Mouse (Mus musculus) forebrain, embryonic 12.5 days (tissue): ENCODE measurements around the gene Plxnc1. TPM values are rescaled to one million over a fixed set of nuclear protein-coding genes. Genes with fewer than 3 reads are reported as not detected.

Experiments used
- ATAC-seq: fragments of 200-750 bp; cut with Nextera tagmentation; 2 replicates; pipeline ENCODE4 v1.8.0; 2017; ENCODE audit warnings: moderate TSS enrichment; ENCODE audit not compliant: low FRiP score
- H3K27ac ChIP-seq: fragments of 300-500 bp; sonication (generic); 2 replicates; pipeline ENCODE4 v1.5.1; 2016; ENCODE audit warnings: mild to moderate bottlenecking
- H3K27me3 ChIP-seq: fragments of 300-500 bp; sonication (generic); 2 replicates; pipeline ENCODE4 v1.6.1; 2016; ENCODE audit warnings: mild to moderate bottlenecking
- H3K36me3 ChIP-seq: fragments of 300-500 bp; sonication (generic); replicated peaks from 2 replicates; pipeline ENCODE4 v1.6.1; 2016; ENCODE audit warnings: mild to moderate bottlenecking
- H3K4me1 ChIP-seq: fragments of 300-500 bp; sonication (generic); 2 replicates; pipeline ENCODE4 v1.6.1; 2016
- H3K4me2 ChIP-seq: fragments of 300-500 bp; sonication (generic); 2 replicates; pipeline ENCODE4 v1.6.1; 2016; ENCODE audit warnings: mild to moderate bottlenecking, moderate library complexity
- H3K4me3 ChIP-seq: fragments of 300-500 bp; sonication (generic); replicated peaks from 2 replicates; pipeline ENCODE4 v1.5.1; 2016; ENCODE audit warnings: mild to moderate bottlenecking
- H3K9ac ChIP-seq: fragments of 300-500 bp; sonication (generic); 2 replicates; pipeline ENCODE4 v1.6.1; 2016; ENCODE audit warnings: mild to moderate bottlenecking
- H3K9me3 ChIP-seq: fragments of 300-500 bp; sonication (generic); 2 replicates; pipeline ENCODE4 v1.6.1; 2016
- WGBS: fragments of 180-500 bp; shearing (Covaris S2); methylation state at CpG from one replicate; pipeline ENCODE4 v1.1.7; 2016; 5-methylcytosine and 5-hydroxymethylcytosine counted together
- polyA plus RNA-seq: library from polyadenylated mRNA; unstranded; fragments of >200 nt; fragmentation: Nextera tagmentation; extraction: Ambion mirVana; gene quantifications from 2 replicates; pipeline ENCODE4 v1.2.1, GENCODE M21; 2016

The Plxnc1 gene
- polyA plus RNA-seq, 1 experiment from 2014 or later: 8.8 TPM

GRCm38 (mm10) chr10:94945206-94945711 lies 624 bp upstream of the Plxnc1 start:
- Histone ChIP-seq H3K9ac (peak overlapping the region; percentile 90), H3K4me2 (peak overlapping the region; percentile 87), H3K36me3 (no peaks in the 10 kb centered on the region), H3K9me3 (no peaks in the 10 kb centered on the region), H3K27me3 (peaks cover 25% of the 10 kb centered on the region), H3K4me1 (peaks cover 47% of the 10 kb centered on the region), H3K27ac (peak overlapping the region; percentile 96), H3K4me3 (peak overlapping the region; percentile 78)
- ATAC-seq: peak; percentile 13; the same call in 1 of the 2 replicates
- 1% methylated on average over 36 of the region's 36 CpGs for WGBS

GRCm38 (mm10) chr10:94943846-94944690 lies 567 bp downstream of the Plxnc1 start:
- H3K4me2 ChIP-seq: peak overlapping the region; percentile 87
- H3K4me3 ChIP-seq: peak overlapping the region; percentile 78
- H3K27ac ChIP-seq: peak overlapping the region; percentile 96
- peaks cover 52% of the 10 kb centered on the region for H3K4me1 ChIP-seq
- H3K27me3 ChIP-seq: peaks cover 29% of the 10 kb centered on the region
- no peaks in the 10 kb centered on the region for H3K36me3 ChIP-seq
- no peaks in the 10 kb centered on the region for H3K9me3 ChIP-seq
- peak; percentile 51 for ATAC-seq
- under 1% methylated on average over 82 of the region's 110 CpGs for WGBS
- peak overlapping the region; percentile 90 for H3K9ac ChIP-seq

GRCm38 (mm10) chr10:94943401-94943845 lies 1.2 kb downstream of the Plxnc1 start:
- Histone ChIP-seq H3K27ac (peak overlapping the region; percentile 96), H3K9ac (peak overlapping the region; percentile 90), H3K36me3 (no peaks in the 10 kb centered on the region), H3K4me3 (peak overlapping the region; percentile 78), H3K27me3 (peaks cover 29% of the 10 kb centered on the region), H3K9me3 (no peaks in the 10 kb centered on the region), H3K4me2 (peak overlapping the region; percentile 87), H3K4me1 (peaks cover 52% of the 10 kb centered on the region)
- WGBS: 0% methylated on average over 26 of the region's 26 CpGs
- peak; percentile 15 for ATAC-seq

GRCm38 (mm10) chr10:94942449-94943041 lies 2.1 kb downstream of the Plxnc1 start:
- Histone ChIP-seq H3K9ac (peak overlapping the region; percentile 90), H3K9me3 (no peaks in the 10 kb centered on the region), H3K4me2 (peak overlapping the region; percentile 87), H3K4me3 (peak overlapping the region; percentile 78), H3K27me3 (peaks cover 29% of the 10 kb centered on the region), H3K4me1 (peaks cover 52% of the 10 kb centered on the region), H3K27ac (peak overlapping the region; percentile 96), H3K36me3 (no peaks in the 10 kb centered on the region)
- under 1% methylated on average over 17 of the region's 17 CpGs for WGBS
- 0 out of 2 replicates have a peak, but pooled peaks have one; percentile 15 for ATAC-seq

- peaks cover 52% of the 10 kb centered on the region for H3K4me1 ChIP-seq
- H3K9ac ChIP-seq: peak overlapping the region; percentile 17
- ATAC-seq: no peak
- peak overlapping the region; percentile 87 for H3K4me2 ChIP-seq
- H3K4me3 ChIP-seq: peak overlapping the region; percentile 78
- no peak overlapping the region for H3K27ac ChIP-seq
- H3K27me3 ChIP-seq: peaks cover 25% of the 10 kb centered on the region
- H3K9me3 ChIP-seq: no peaks in the 10 kb centered on the region
- H3K36me3 ChIP-seq: no peaks in the 10 kb centered on the region
- 4% methylated on average over 4 of the region's 4 CpGs for WGBS
These were observed 3.1 kb downstream of the Plxnc1 start for GRCm38 (mm10) chr10:94941551-94941950.

- H3K4me2 ChIP-seq: peak overlapping the region; percentile 87
- H3K9ac ChIP-seq: peak overlapping the region; percentile 29
- no peak for ATAC-seq
- H3K4me1 ChIP-seq: peaks cover 47% of the 10 kb centered on the region
- peak overlapping the region; percentile 10 for H3K4me3 ChIP-seq
- H3K36me3 ChIP-seq: no peaks in the 10 kb centered on the region
- H3K27ac ChIP-seq: 0 out of 2 replicates have a peak overlapping the region, but pooled peaks have one; percentile 46
- no peaks in the 10 kb centered on the region for H3K9me3 ChIP-seq
- WGBS: 2% methylated on average over 7 of the region's 7 CpGs
- H3K27me3 ChIP-seq: peaks cover 18% of the 10 kb centered on the region
These were observed 3.8 kb downstream of the Plxnc1 start for GRCm38 (mm10) chr10:94940786-94941185.

GRCm38 (mm10) chr10:94940061-94940460 lies 4.6 kb downstream of the Plxnc1 start:
- no peak for ATAC-seq
- H3K4me3 ChIP-seq: peak overlapping the region; percentile 10; the same call in 1 of the 2 replicates
- no peaks in the 10 kb centered on the region for H3K36me3 ChIP-seq
- peak overlapping the region; percentile 87 for H3K4me2 ChIP-seq
- peaks cover 16% of the 10 kb centered on the region for H3K27me3 ChIP-seq
- H3K9me3 ChIP-seq: no peaks in the 10 kb centered on the region
- peak overlapping the region; percentile 29; the same call in 1 of the 2 replicates for H3K9ac ChIP-seq
- 20% methylated on average over 2 of the region's 2 CpGs for WGBS
- peaks cover 41% of the 10 kb centered on the region for H3K4me1 ChIP-seq
- H3K27ac ChIP-seq: no peak overlapping the region

GRCm38 (mm10) chr10:94938899-94939298 lies 5.7 kb downstream of the Plxnc1 start:
- H3K36me3 ChIP-seq: no peaks in the 10 kb centered on the region
- no peak overlapping the region for H3K4me3 ChIP-seq
- H3K4me1 ChIP-seq: peaks cover 44% of the 10 kb centered on the region
- 96% methylated on average over 2 of the region's 2 CpGs for WGBS
- no peak overlapping the region for H3K4me2 ChIP-seq
- ATAC-seq: no peak
- no peak overlapping the region for H3K9ac ChIP-seq
- no peak overlapping the region for H3K27ac ChIP-seq
- H3K27me3 ChIP-seq: peaks cover 15% of the 10 kb centered on the region
- H3K9me3 ChIP-seq: no peaks in the 10 kb centered on the region

- no peak for ATAC-seq
- no peak overlapping the region for H3K27ac ChIP-seq
- no peaks in the 10 kb centered on the region for H3K9me3 ChIP-seq
- H3K4me1 ChIP-seq: peaks cover 41% of the 10 kb centered on the region
- H3K9ac ChIP-seq: no peak overlapping the region
- H3K4me2 ChIP-seq: no peak overlapping the region
- H3K27me3 ChIP-seq: peaks cover 9% of the 10 kb centered on the region; the same call in 1 of the 2 replicates
- H3K36me3 ChIP-seq: no peaks in the 10 kb centered on the region
- no peak overlapping the region for H3K4me3 ChIP-seq
- 86% methylated on average over 6 of the region's 6 CpGs for WGBS
These were observed 6.3 kb downstream of the Plxnc1 start for GRCm38 (mm10) chr10:94938320-94938719.

- Histone ChIP-seq H3K27ac (no peak overlapping the region), H3K4me1 (peaks cover 24% of the 10 kb centered on the region), H3K27me3 (peaks cover 7% of the 10 kb centered on the region; the same call in 1 of the 2 replicates), H3K4me2 (no peak overlapping the region), H3K4me3 (no peak overlapping the region), H3K36me3 (no peaks in the 10 kb centered on the region), H3K9ac (no peak overlapping the region), H3K9me3 (no peaks in the 10 kb centered on the region)
- WGBS: 91% methylated on average over 4 of the region's 4 CpGs
- no peak for ATAC-seq
These were observed 9.4 kb downstream of the Plxnc1 start for GRCm38 (mm10) chr10:94935270-94935669.

- H3K4me2 ChIP-seq: no peak overlapping the region
- H3K9ac ChIP-seq: no peak overlapping the region
- H3K4me1 ChIP-seq: peaks cover 18% of the 10 kb centered on the region
- H3K27ac ChIP-seq: no peak overlapping the region
- 0 out of 2 replicates have a peak, but pooled peaks cover 4% of the 10 kb centered on the region for H3K27me3 ChIP-seq
- no peak for ATAC-seq
- no peaks in the 10 kb centered on the region for H3K36me3 ChIP-seq
- WGBS: 89% methylated on average over 9 of the region's 9 CpGs
- H3K9me3 ChIP-seq: no peaks in the 10 kb centered on the region
- H3K4me3 ChIP-seq: no peak overlapping the region
These were observed 10.5 kb downstream of the Plxnc1 start for GRCm38 (mm10) chr10:94934151-94934614.
